Mouse (Mus musculus) cerebral cortex, adult 2 months (tissue): ENCODE results near the gene Gm37596.

ENCODE experiments used
- WGBS: fragments of 180-500 bp; shearing (Covaris S2); methylation state at CpG from one replicate; pipeline ENCODE4 v1.1.7; 2018; 5-methylcytosine and 5-hydroxymethylcytosine counted together

Gm37596 gene

GRCm38 (mm10) chr3:93692970-93693369 is at the start of gene Gm37596:
Gm37596 (minus strand) TSS chr3:93693070.
- WGBS: 53% methylated on average over 1 of the region's 2 CpGs

- 80% methylated on average over 2 of the region's 2 CpGs for WGBS
These were observed 16.2 kb upstream of the Gm37596 start for GRCm38 (mm10) chr3:93708969-93709637.

GRCm38 (mm10) chr3:93676210-93676609 is 16.7 kb downstream of the Gm37596 start, which contains the start of gene Tdpoz1:
Tdpoz1 (minus strand) TSS chr3:93676310.
- 75% methylated on average over 3 of the region's 4 CpGs for WGBS

- 90% methylated on average over 6 of the region's 6 CpGs for WGBS
These were observed 21.9 kb downstream of the Gm37596 start for GRCm38 (mm10) chr3:93670805-93671503.

- WGBS: 84% methylated on average over 1 of the region's 1 CpGs
These were observed 38.6 kb downstream of the Gm37596 start for GRCm38 (mm10) chr3:93654260-93654659.

GRCm38 (mm10) chr3:93652586-93652985 is 40.3 kb downstream of the Gm37596 start, which contains the start of gene Tdpoz2:
Tdpoz2 (minus strand) TSS chr3:93652686.
- WGBS: 78% methylated on average over 3 of the region's 3 CpGs
